Mouse (Mus musculus) olfactory bulb, adult 2 months (tissue): ENCODE results near the gene Asphd1.

Source experiments
- CTCF ChIP-seq: fragments of 200-500 bp; IDR thresholded peaks from 2 replicates; pipeline ENCODE4 v1.5.1; 2012; ENCODE audit warnings: low read depth, mild to moderate bottlenecking, low read length, moderate library complexity; ENCODE audit not compliant: insufficient read depth
- POLR2A ChIP-seq: fragments of 200-500 bp; IDR thresholded peaks from 2 replicates; pipeline ENCODE4 v1.6.1; 2012; ENCODE audit warnings: mild to moderate bottlenecking, low read depth, low read length, moderate library complexity; ENCODE audit not compliant: insufficient read depth

DNA sequence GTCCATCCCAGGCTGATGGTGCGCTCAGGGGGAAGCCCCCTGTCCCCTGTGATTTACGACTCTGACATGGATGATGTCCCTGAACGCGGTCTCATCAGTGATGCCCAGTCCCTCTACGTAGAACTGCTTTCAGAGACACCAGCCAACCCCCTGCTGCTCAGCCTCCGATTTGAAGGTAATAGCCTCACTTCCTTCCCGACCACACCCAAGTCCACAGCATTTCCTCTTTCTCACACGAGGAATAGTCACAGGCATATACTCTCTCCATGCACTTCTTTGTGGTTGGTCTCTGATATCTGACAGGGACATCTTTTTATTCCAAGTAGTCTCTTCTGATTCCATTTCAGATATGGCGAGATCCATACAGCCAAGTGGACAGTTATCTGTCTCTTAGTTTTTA is 10.4 kb upstream of the Asphd1 start:
- TF ChIP-seq POLR2A (no peak), CTCF (no peak)
